Mouse (Mus musculus) forebrain, embryonic 10.5 days (tissue): ENCODE data around the gene Ltbp2. TPM values are rescaled to one million over a fixed set of nuclear protein-coding genes. Genes with fewer than 3 reads are reported as not detected.

Experiments used
- DNase-seq: peaks from one replicate; pipeline ENCODE4 v3.0.0-alpha.2; 2017; ENCODE audit warnings: low spot score; ENCODE audit errors: extremely low spot score
- H3K27ac ChIP-seq: fragments of 300-500 bp; sonication (generic); 2 replicates; pipeline ENCODE4 v1.5.1; 2016; ENCODE audit warnings: mild to moderate bottlenecking
- H3K27me3 ChIP-seq: fragments of 300-500 bp; sonication (generic); 2 replicates; pipeline ENCODE4 v1.6.1; 2016; ENCODE audit warnings: mild to moderate bottlenecking; ENCODE audit not compliant: poor library complexity, severe bottlenecking
- H3K36me3 ChIP-seq: fragments of 300-500 bp; sonication (generic); replicated peaks from 2 replicates; pipeline ENCODE4 v1.6.1; 2016; ENCODE audit warnings: mild to moderate bottlenecking, moderate library complexity
- H3K4me1 ChIP-seq: fragments of 300-500 bp; sonication (generic); 2 replicates; pipeline ENCODE4 v1.6.1; 2016
- H3K4me3 ChIP-seq: fragments of 300-500 bp; sonication (generic); 2 replicates; pipeline ENCODE4 v1.5.1; 2016; ENCODE audit warnings: mild to moderate bottlenecking, moderate library complexity
- H3K9me3 ChIP-seq: fragments of 300-500 bp; sonication (generic); 2 replicates; pipeline ENCODE4 v1.6.1; 2016; ENCODE audit warnings: mild to moderate bottlenecking, moderate library complexity
- WGBS: fragments of 180-500 bp; shearing (Covaris S2); methylation state at CpG from one replicate; pipeline ENCODE4 v1.1.7; 2016; 5-methylcytosine and 5-hydroxymethylcytosine counted together
- polyA plus RNA-seq: library from polyadenylated mRNA; unstranded; fragments of >200 nt; fragmentation: Nextera tagmentation; extraction: Ambion mirVana; gene quantifications from 2 replicates; pipeline ENCODE4 v1.2.1, GENCODE M21; 2016

The Ltbp2 gene
- polyA plus RNA-seq, 1 experiment from 2014 or later, result 0.10 TPM

DNA sequence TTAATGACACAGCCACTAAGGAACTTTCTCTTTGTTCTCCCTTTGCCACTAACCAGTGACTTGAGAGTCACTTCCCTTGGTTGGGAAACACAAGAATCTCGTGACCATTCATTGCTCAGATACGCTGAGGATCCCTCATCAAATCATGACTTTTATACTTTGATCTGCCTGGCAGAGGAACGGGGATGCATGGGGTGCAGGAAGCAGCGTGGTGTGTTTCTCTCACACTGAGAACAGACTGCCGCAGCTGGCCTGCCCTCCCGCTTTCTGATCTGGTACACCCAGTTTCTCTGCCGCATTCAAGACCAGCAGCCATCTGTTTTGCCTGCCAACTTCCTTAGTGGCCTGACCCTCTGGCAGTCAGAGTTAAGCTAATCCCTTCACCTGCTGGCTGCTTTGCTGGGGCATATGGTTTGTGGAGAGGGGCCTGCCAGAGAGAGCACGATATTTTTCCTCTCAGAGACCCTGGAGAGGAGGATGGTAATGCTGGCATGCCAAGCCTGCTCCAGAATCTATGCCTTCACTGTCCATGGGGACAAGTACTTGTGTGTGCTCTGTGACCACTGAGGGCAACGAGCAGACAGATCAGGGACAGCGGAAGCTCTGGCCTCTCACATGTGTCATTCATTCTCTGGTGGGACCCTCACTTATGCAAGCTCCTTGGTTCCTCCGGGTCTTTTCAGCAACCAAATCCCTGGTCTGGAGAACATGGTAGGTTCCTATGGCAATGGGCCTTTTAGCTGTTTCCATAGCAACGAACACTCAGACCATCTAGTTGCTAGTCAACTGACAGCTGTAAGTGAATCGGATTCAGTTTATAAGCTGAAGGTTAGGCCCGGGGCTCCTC is 124.0 kb downstream of the Ltbp2 start:
- Histone ChIP-seq H3K36me3 (peaks cover 19% of the 10 kb centered on the region), H3K27me3 (peaks cover 12% of the 10 kb centered on the region), H3K9me3 (no peaks in the 10 kb centered on the region), H3K4me1 (peaks cover 52% of the 10 kb centered on the region), H3K27ac (peak overlapping the region; percentile 6; the same call in 1 of the 2 replicates), H3K4me3 (no peak overlapping the region)
- DNase-seq, result peak; percentile 23
- WGBS, result 52% methylated on average over 14 of the region's 14 CpGs

DNA sequence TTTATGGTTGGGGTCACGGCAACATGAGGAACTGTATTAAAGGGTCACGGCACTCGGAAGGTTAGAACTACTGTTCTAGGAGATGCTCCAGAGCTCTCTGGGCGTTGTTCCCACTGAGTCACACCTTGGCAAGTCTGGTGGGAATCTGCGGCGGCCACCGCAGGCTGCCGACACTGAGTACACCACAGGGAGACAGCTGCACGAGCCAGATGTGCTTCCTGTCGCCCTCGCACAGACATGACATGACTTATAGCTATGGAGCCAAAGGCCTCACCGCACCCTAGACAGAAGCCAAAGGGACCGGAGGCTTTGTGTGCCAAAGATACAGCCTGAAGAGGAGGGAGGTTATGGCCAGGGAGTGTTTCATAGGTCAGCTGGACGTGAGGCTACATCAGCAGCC is 125.7 kb downstream of the Ltbp2 start:
- no peak overlapping the region for H3K4me3 ChIP-seq
- DNase-seq, result no peak
- 85% methylated on average over 14 of the region's 14 CpGs for WGBS
- no peak overlapping the region for H3K27ac ChIP-seq
- peaks cover 60% of the 10 kb centered on the region for H3K4me1 ChIP-seq
- no peaks in the 10 kb centered on the region for H3K9me3 ChIP-seq
- peaks cover 16% of the 10 kb centered on the region for H3K27me3 ChIP-seq
- peaks cover 2% of the 10 kb centered on the region for H3K36me3 ChIP-seq

DNA sequence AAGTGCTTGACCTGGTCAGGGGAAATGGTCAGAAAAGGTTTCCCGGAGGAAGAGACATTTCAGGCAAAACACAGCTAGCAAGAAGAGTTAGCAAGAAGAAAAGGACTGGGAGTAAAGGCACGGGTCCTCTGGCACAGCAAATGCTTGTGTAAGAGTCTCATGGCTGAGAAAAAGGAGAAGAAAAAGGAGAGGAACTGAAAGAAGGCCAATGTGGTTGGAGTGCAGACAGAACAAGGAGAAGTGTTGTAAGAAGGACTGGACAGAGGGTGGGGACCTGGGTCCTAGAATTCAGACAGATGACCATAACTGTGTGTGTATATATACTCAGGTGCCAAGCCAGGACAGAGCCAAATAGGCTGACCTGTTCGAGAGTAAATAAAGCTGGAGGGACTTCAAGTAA is 128.2 kb downstream of the Ltbp2 start:
- Histone ChIP-seq H3K27ac (no peak overlapping the region), H3K4me3 (no peak overlapping the region), H3K36me3 (no peaks in the 10 kb centered on the region), H3K27me3 (peaks cover 9% of the 10 kb centered on the region), H3K9me3 (no peaks in the 10 kb centered on the region), H3K4me1 (peaks cover 34% of the 10 kb centered on the region)
- DNase-seq, result no peak
- 75% methylated on average over 3 of the region's 3 CpGs for WGBS

DNA sequence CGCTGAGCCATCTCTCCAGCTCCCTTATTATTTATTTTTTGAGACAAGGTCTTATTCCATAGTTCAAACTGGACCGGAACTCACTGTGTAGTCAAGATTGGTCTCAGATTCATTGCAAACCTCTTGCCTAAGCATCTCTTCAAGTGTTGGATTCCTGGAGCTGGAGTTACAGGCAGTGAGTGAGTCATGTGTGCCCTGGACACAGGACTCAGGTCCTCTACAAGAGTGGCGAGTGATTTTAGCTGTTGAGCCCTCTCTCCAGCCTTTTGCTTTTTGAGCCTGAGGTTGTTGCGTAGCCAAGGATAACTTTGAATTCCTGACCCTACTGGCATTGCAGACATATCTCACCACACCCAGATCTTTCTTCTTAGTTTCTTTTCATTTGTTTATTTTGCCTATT is 130.6 kb downstream of the Ltbp2 start:
- no peak for DNase-seq
- no peaks in the 10 kb centered on the region for H3K36me3 ChIP-seq
- H3K27me3 ChIP-seq, result peaks cover 9% of the 10 kb centered on the region
- no peak overlapping the region for H3K27ac ChIP-seq
- no peaks in the 10 kb centered on the region for H3K9me3 ChIP-seq
- peaks cover 17% of the 10 kb centered on the region for H3K4me1 ChIP-seq
- WGBS, result 56% methylated on average over 4 of the region's 4 CpGs
- H3K4me3 ChIP-seq, result no peak overlapping the region

DNA sequence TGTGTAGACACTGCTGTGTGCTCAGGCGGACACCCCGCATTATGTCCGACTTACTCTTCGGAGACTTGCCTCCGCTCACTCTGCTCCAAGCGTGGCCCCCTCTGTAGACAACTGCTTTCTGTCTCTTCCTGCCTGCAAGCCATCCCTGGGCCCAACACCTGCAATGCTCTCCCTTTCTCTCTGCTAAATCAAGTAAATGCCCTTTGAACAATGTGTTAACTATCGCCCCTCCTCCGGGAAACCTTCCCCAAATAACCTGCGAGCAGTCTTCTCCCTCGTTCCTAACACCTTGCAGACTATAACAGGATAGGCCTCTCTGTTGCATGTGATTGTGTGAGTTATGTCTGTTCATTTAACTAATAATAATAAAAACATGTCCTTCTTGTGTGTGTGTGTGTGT is 132.8 kb downstream of the Ltbp2 start:
- H3K27me3 ChIP-seq, result peaks cover 9% of the 10 kb centered on the region
- DNase-seq, result no peak
- no peak overlapping the region for H3K4me3 ChIP-seq
- peaks cover 8% of the 10 kb centered on the region for H3K4me1 ChIP-seq
- H3K9me3 ChIP-seq, result no peaks in the 10 kb centered on the region
- 90% methylated on average over 10 of the region's 10 CpGs for WGBS
- no peaks in the 10 kb centered on the region for H3K36me3 ChIP-seq
- H3K27ac ChIP-seq, result no peak overlapping the region

DNA sequence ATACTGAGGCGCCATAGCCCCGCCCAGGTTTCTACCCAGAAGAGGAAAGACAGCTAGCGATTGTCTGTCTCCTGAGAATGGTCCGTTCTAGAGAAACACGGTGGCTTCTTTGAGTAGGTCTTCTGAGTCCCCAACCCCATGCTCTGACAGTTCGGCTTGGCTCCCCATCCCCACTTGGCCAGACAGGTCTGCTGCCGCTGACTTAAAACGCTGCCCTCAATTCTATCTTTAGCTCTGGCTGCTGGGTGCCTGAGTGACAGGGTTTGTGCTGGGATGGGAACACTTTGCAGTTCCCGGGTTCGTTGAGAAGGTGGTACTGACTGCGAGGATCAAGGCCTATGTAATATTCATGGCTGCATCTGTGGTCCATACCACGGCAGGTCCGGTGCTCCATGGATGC is 143.0 kb downstream of the Ltbp2 start:
- Histone ChIP-seq H3K4me3 (no peak overlapping the region), H3K27ac (no peak overlapping the region), H3K36me3 (no peaks in the 10 kb centered on the region), H3K4me1 (no peaks in the 10 kb centered on the region), H3K9me3 (no peaks in the 10 kb centered on the region), H3K27me3 (no peaks in the 10 kb centered on the region)
- WGBS, result 82% methylated on average over 13 of the region's 13 CpGs
- DNase-seq, result no peak

Other genes with a start within 250 kb of the Ltbp2 start
- gene Vrtn, start 235.5 kb downstream of the Ltbp2 start, polyA plus RNA-seq, result not detected in 2 replicates
- 0.10 and 0.15 TPM in 2 replicates for gene Syndig1l, start 177.7 kb downstream of the Ltbp2 start, polyA plus RNA-seq
- gene Npc2, start 103.4 kb downstream of the Ltbp2 start, polyA plus RNA-seq, result 62.7 and 66.0 TPM in 2 replicates
- 151 and 152 TPM in 2 replicates for gene Isca2, start 103.3 kb downstream of the Ltbp2 start, polyA plus RNA-seq
- 174 and 175 TPM in 2 replicates for gene Fcf1, start 94.4 kb upstream of the Ltbp2 start, polyA plus RNA-seq
- gene Arel1, start 94.4 kb upstream of the Ltbp2 start, polyA plus RNA-seq, result 18.5 and 18.7 TPM in 2 replicates
- 34.2 and 37.2 TPM in 2 replicates for gene Ylpm1, start 119.8 kb upstream of the Ltbp2 start, polyA plus RNA-seq
- 2.3 and 2.7 TPM in 2 replicates for gene Prox2, start 234.2 kb upstream of the Ltbp2 start, polyA plus RNA-seq
- 113 and 122 TPM in 2 replicates for gene Dlst, start 234.3 kb upstream of the Ltbp2 start, polyA plus RNA-seq